Mouse (Mus musculus): ENCODE data around the gene Cadm1. TPM values are rescaled to one million over a fixed set of nuclear protein-coding genes. Genes with fewer than 3 reads are reported as not detected.
A peak's percentile ranks its signal among the peaks of the same experiment; 100 is the strongest.

The Cadm1 gene
- polyA plus RNA-seq, 1 experiment from 2014 or later, result 207 TPM

- Histone ChIP-seq H3K27me3 (no peaks in the 10 kb centered on the region), H3K4me2 (no peak overlapping the region), H3K9ac (no peak overlapping the region), H3K27ac (replicated peaks) (no peak overlapping the region), H3K9me3 (no peaks in the 10 kb centered on the region), H3K4me1 (replicated peaks) (peaks cover 43% of the 10 kb centered on the region), H3K4me3 (no peak overlapping the region), H3K36me3 (no peaks in the 10 kb centered on the region)
- 44% methylated on average over 11 of the region's 11 CpGs for WGBS
- ATAC-seq (ENCODE audit: low FRiP score, low read depth), result no peak
These were observed 248.5 kb downstream of the Cadm1 start for GRCm38 (mm10) chr9:47778438-47778837.

- ATAC-seq (ENCODE audit: low FRiP score, low read depth), result no peak
- no peak overlapping the region for H3K4me3 ChIP-seq
- H3K4me2 ChIP-seq, result no peak overlapping the region
- H3K9me3 ChIP-seq, result no peaks in the 10 kb centered on the region
- no peaks in the 10 kb centered on the region for H3K27me3 ChIP-seq
- no peaks in the 10 kb centered on the region for H3K36me3 ChIP-seq
- H3K9ac ChIP-seq, result no peak overlapping the region
- 65% methylated on average over 6 of the region's 6 CpGs for WGBS
- no peak overlapping the region for H3K27ac ChIP-seq (replicated peaks)
- peaks cover 43% of the 10 kb centered on the region for H3K4me1 ChIP-seq (replicated peaks)
These were observed 249.3 kb downstream of the Cadm1 start for GRCm38 (mm10) chr9:47779291-47779690.

- Histone ChIP-seq H3K36me3 (peaks cover 3% of the 10 kb centered on the region; the same call in 1 of the 2 replicates), H3K4me2 (no peak overlapping the region)
These were observed 256.7 kb downstream of the Cadm1 start for GRCm38 (mm10) chr9:47786642-47787041.

GRCm38 (mm10) chr9:47798478-47798877, 268.5 kb downstream of the Cadm1 start:
- Histone ChIP-seq H3K9me3 (no peaks in the 10 kb centered on the region), H3K4me1 (replicated peaks) (peaks cover 5% of the 10 kb centered on the region), H3K27me3 (no peaks in the 10 kb centered on the region), H3K9ac (no peak overlapping the region), H3K4me3 (no peak overlapping the region), H3K4me2 (no peak overlapping the region), H3K36me3 (peaks cover 7% of the 10 kb centered on the region), H3K27ac (replicated peaks) (no peak overlapping the region)
- WGBS, result 67% methylated on average over 5 of the region's 5 CpGs
- peak; percentile 59; the same call in 1 of the 2 replicates for ATAC-seq (ENCODE audit: low FRiP score, low read depth)

More at GRCm38 (mm10) chr9:47786642-47787041, 256.7 kb downstream of the Cadm1 start:
- Histone ChIP-seq H3K27me3 (no peaks in the 10 kb centered on the region), H3K9me3 (no peaks in the 10 kb centered on the region), H3K4me1 (replicated peaks) (peaks cover 8% of the 10 kb centered on the region), H3K9ac (no peak overlapping the region), H3K27ac (replicated peaks) (no peak overlapping the region), H3K4me3 (no peak overlapping the region)
- 86% methylated on average over 3 of the region's 3 CpGs for WGBS
- ATAC-seq (ENCODE audit: low FRiP score, low read depth), result no peak

- WGBS, result 69% methylated on average over 4 of the region's 4 CpGs
- Histone ChIP-seq H3K36me3 (peaks cover 7% of the 10 kb centered on the region; the same call in 1 of the 2 replicates), H3K4me2 (no peak overlapping the region), H3K9me3 (no peaks in the 10 kb centered on the region), H3K9ac (no peak overlapping the region), H3K4me3 (no peak overlapping the region), H3K27ac (replicated peaks) (no peak overlapping the region), H3K27me3 (no peaks in the 10 kb centered on the region), H3K4me1 (replicated peaks) (peaks cover 9% of the 10 kb centered on the region)
- no peak for ATAC-seq (ENCODE audit: low FRiP score, low read depth)
These were observed 271.3 kb downstream of the Cadm1 start for GRCm38 (mm10) chr9:47801242-47801641.

- ATAC-seq (ENCODE audit: low FRiP score, low read depth), result no peak
- no peak overlapping the region for H3K9ac ChIP-seq
- H3K4me2 ChIP-seq, result no peak overlapping the region
- H3K4me1 ChIP-seq (replicated peaks), result peaks cover 9% of the 10 kb centered on the region
- H3K9me3 ChIP-seq, result no peaks in the 10 kb centered on the region
- H3K36me3 ChIP-seq, result peaks cover 7% of the 10 kb centered on the region; the same call in 1 of the 2 replicates
- WGBS, result 85% methylated on average over 4 of the region's 4 CpGs
- H3K4me3 ChIP-seq, result no peak overlapping the region
- H3K27me3 ChIP-seq, result no peaks in the 10 kb centered on the region
- H3K27ac ChIP-seq (replicated peaks), result peak overlapping the region; percentile 42; the same call in 1 of the 2 replicates
These were observed 272.6 kb downstream of the Cadm1 start for GRCm38 (mm10) chr9:47802527-47802926.

GRCm38 (mm10) chr9:47803531-47804105, 273.6 kb downstream of the Cadm1 start:
- Histone ChIP-seq H3K9ac (0 out of 2 replicates have a peak overlapping the region, but pooled peaks have one; percentile 20), H3K36me3 (peaks cover 7% of the 10 kb centered on the region; the same call in 1 of the 2 replicates), H3K4me1 (replicated peaks) (peaks cover 9% of the 10 kb centered on the region), H3K9me3 (no peaks in the 10 kb centered on the region), H3K4me3 (no peak overlapping the region), H3K27me3 (no peaks in the 10 kb centered on the region), H3K4me2 (no peak overlapping the region), H3K27ac (replicated peaks) (peak overlapping the region; percentile 57)
- ATAC-seq (ENCODE audit: low FRiP score, low read depth), result no peak
- 48% methylated on average over 13 of the region's 13 CpGs for WGBS

- Histone ChIP-seq H3K27me3 (no peaks in the 10 kb centered on the region), H3K4me3 (no peak overlapping the region), H3K9ac (no peak overlapping the region), H3K36me3 (no peaks in the 10 kb centered on the region), H3K4me2 (no peak overlapping the region), H3K9me3 (no peaks in the 10 kb centered on the region), H3K27ac (replicated peaks) (no peak overlapping the region), H3K4me1 (replicated peaks) (peaks cover 9% of the 10 kb centered on the region)
- 62% methylated on average over 7 of the region's 7 CpGs for WGBS
- ATAC-seq (ENCODE audit: low FRiP score, low read depth), result no peak
These were observed 275.7 kb downstream of the Cadm1 start for GRCm38 (mm10) chr9:47805658-47806057.

GRCm38 (mm10) chr9:47825668-47826067, 295.7 kb downstream of the Cadm1 start:
- no peak overlapping the region for H3K9ac ChIP-seq
- 77% methylated on average over 4 of the region's 4 CpGs for WGBS
- no peak overlapping the region for H3K27ac ChIP-seq (replicated peaks)
- H3K27me3 ChIP-seq, result no peaks in the 10 kb centered on the region
- H3K4me1 ChIP-seq (replicated peaks), result peaks cover 24% of the 10 kb centered on the region
- no peak overlapping the region for H3K4me3 ChIP-seq
- no peak overlapping the region for H3K4me2 ChIP-seq
- H3K9me3 ChIP-seq, result no peaks in the 10 kb centered on the region
- no peak for ATAC-seq (ENCODE audit: low FRiP score, low read depth)
- no peaks in the 10 kb centered on the region for H3K36me3 ChIP-seq

- H3K27me3 ChIP-seq, result no peaks in the 10 kb centered on the region
- WGBS, result 5% methylated on average over 13 of the region's 13 CpGs
- no peak overlapping the region for H3K9ac ChIP-seq
- H3K4me3 ChIP-seq, result 0 out of 2 replicates have a peak overlapping the region, but pooled peaks have one; percentile 2
- no peak overlapping the region for H3K27ac ChIP-seq (replicated peaks)
- H3K36me3 ChIP-seq, result no peaks in the 10 kb centered on the region
- peak overlapping the region; percentile 37 for H3K4me2 ChIP-seq
- no peaks in the 10 kb centered on the region for H3K9me3 ChIP-seq
- H3K4me1 ChIP-seq (replicated peaks), result peaks cover 24% of the 10 kb centered on the region
- ATAC-seq (ENCODE audit: low FRiP score, low read depth), result no peak
These were observed 298.8 kb downstream of the Cadm1 start for GRCm38 (mm10) chr9:47828762-47829161.

GRCm38 (mm10) chr9:47829204-47829603, 299.2 kb downstream of the Cadm1 start:
- Histone ChIP-seq H3K4me3 (0 out of 2 replicates have a peak overlapping the region, but pooled peaks have one; percentile 2), H3K4me2 (peak overlapping the region; percentile 37), H3K27ac (replicated peaks) (no peak overlapping the region), H3K4me1 (replicated peaks) (peaks cover 24% of the 10 kb centered on the region), H3K9me3 (no peaks in the 10 kb centered on the region), H3K9ac (no peak overlapping the region), H3K27me3 (no peaks in the 10 kb centered on the region), H3K36me3 (no peaks in the 10 kb centered on the region)
- 21% methylated on average over 10 of the region's 10 CpGs for WGBS
- ATAC-seq (ENCODE audit: low FRiP score, low read depth), result no peak

GRCm38 (mm10) chr9:47829846-47830245, 299.9 kb downstream of the Cadm1 start:
- ATAC-seq (ENCODE audit: low FRiP score, low read depth), result no peak
- Histone ChIP-seq H3K4me3 (no peak overlapping the region), H3K9me3 (no peaks in the 10 kb centered on the region), H3K36me3 (no peaks in the 10 kb centered on the region), H3K4me2 (no peak overlapping the region), H3K4me1 (replicated peaks) (peaks cover 24% of the 10 kb centered on the region), H3K9ac (no peak overlapping the region), H3K27me3 (no peaks in the 10 kb centered on the region), H3K27ac (replicated peaks) (no peak overlapping the region)
- 42% methylated on average over 4 of the region's 4 CpGs for WGBS

GRCm38 (mm10) chr9:47831412-47831811, 301.4 kb downstream of the Cadm1 start:
- no peak for ATAC-seq (ENCODE audit: low FRiP score, low read depth)
- WGBS, result 75% methylated on average over 4 of the region's 4 CpGs
- Histone ChIP-seq H3K9me3 (no peaks in the 10 kb centered on the region), H3K27me3 (no peaks in the 10 kb centered on the region), H3K27ac (replicated peaks) (no peak overlapping the region), H3K36me3 (no peaks in the 10 kb centered on the region), H3K4me1 (replicated peaks) (peaks cover 20% of the 10 kb centered on the region), H3K4me3 (no peak overlapping the region), H3K9ac (no peak overlapping the region), H3K4me2 (no peak overlapping the region)
